Mouse (Mus musculus) liver, adult 2 months (tissue): Measurements from ENCODE around the gene Card14. TPM values are rescaled to one million over a fixed set of nuclear protein-coding genes. Genes with fewer than 3 reads are reported as not detected.

Experiments
- DNase-seq: peaks from one replicate; pipeline ENCODE4 v3.0.0-alpha.2; 2011; ENCODE audit warnings: low read depth, low spot score; ENCODE audit errors: extremely low read depth
- H3K27ac ChIP-seq: fragments of 200-500 bp; replicated peaks from 2 replicates; pipeline ENCODE4 v1.5.1; 2012; ENCODE audit warnings: low read depth, mild to moderate bottlenecking, control low read depth, inconsistent platforms, low read length; ENCODE audit not compliant: insufficient read depth
- H3K27me3 ChIP-seq: fragments of 200-500 bp; 2 replicates; pipeline ENCODE4 v1.6.1; 2012; ENCODE audit warnings: mild to moderate bottlenecking, moderate library complexity, low read length, inconsistent platforms; ENCODE audit not compliant: control insufficient read depth, insufficient read depth
- H3K36me3 ChIP-seq: fragments of 200-500 bp; 2 replicates; pipeline ENCODE4 v1.6.1; 2012; ENCODE audit warnings: low read length, inconsistent platforms; ENCODE audit not compliant: control insufficient read depth, insufficient read depth
- H3K4me1 ChIP-seq: fragments of 200-500 bp; 2 replicates; pipeline ENCODE4 v1.6.1; 2011; ENCODE audit warnings: low read length; ENCODE audit not compliant: control insufficient read depth, insufficient read depth
- H3K4me3 ChIP-seq: fragments of 200-500 bp; 2 replicates; pipeline ENCODE4 v1.5.1; 2011; ENCODE audit warnings: low read depth, mild to moderate bottlenecking, control low read depth, low read length, moderate library complexity; ENCODE audit not compliant: insufficient read depth
- H3K79me2 ChIP-seq: fragments of 200-500 bp; 2 replicates; pipeline ENCODE4 v1.6.1; 2012; ENCODE audit warnings: inconsistent platforms, mild to moderate bottlenecking, low read length, moderate library complexity; ENCODE audit not compliant: control insufficient read depth, insufficient read depth
- H3K9ac ChIP-seq: fragments of 200-500 bp; 2 replicates; pipeline ENCODE4 v1.6.1; 2012; ENCODE audit warnings: low read depth, mild to moderate bottlenecking, control low read depth, inconsistent platforms, low read length
- CTCF ChIP-seq: fragments of 200-500 bp; IDR thresholded peaks from 2 replicates; pipeline ENCODE4 v1.5.1; 2011; ENCODE audit warnings: low read depth, low read length, control low read depth
- POLR2A ChIP-seq: fragments of 200-500 bp; IDR thresholded peaks from 2 replicates; pipeline ENCODE4 v1.6.1; 2011; ENCODE audit warnings: low read length, control low read depth; ENCODE audit not compliant: insufficient read depth; ENCODE audit errors: extremely low read depth
- WGBS: fragments of 180-500 bp; shearing (Covaris S2); methylation state at CpG from one replicate; pipeline ENCODE4 v1.1.7; 2018; 5-methylcytosine and 5-hydroxymethylcytosine counted together
- polyA plus RNA-seq: library from polyadenylated mRNA; depleted of rRNA; stranded (reverse); fragments of >200 nt; gene quantifications from 2 replicates; pipeline ENCODE4 v1.2.3, GENCODE M21; 2012; rRNA removed
- total RNA-seq: library from RNA; depleted of rRNA; stranded (reverse); fragments of >200 nt; gene quantifications from 2 replicates; pipeline ENCODE4 v1.2.3, GENCODE M21; 2014; rRNA removed

The Card14 gene
- total RNA-seq (0.09 and 0.20 TPM in 2 replicates), polyA plus RNA-seq (0.10 and 0.22 TPM in 2 replicates)

DNA sequence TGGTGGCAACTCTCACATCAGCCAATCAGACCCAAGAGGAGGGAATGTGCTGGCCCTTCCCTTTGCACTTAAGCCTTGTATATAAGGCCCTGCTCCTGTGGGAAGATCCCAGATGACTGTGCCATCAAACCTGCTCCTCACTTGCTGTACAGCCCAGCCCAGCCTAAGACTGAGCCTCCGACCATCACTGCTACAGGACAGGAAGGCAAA is at the start of gene Card14:
Gene Card14, plus strand, starts transcription at position 111 of the 210 bp plus-strand sequence.
- H3K27me3 ChIP-seq = no peaks in the 10 kb centered on the region
- H3K4me3 ChIP-seq = no peak within 1 kb of the TSS
- no peak within 1 kb of the TSS for H3K27ac ChIP-seq
- H3K36me3 ChIP-seq = no peaks in the 10 kb centered on the region
- WGBS = 59% methylated on average over 1 of the region's 1 CpGs
- TF ChIP-seq POLR2A (no peak), CTCF (no peak)
- no peak for DNase-seq
- no peak within 1 kb of the TSS for H3K9ac ChIP-seq
- no peaks in the 10 kb centered on the region for H3K4me1 ChIP-seq
- H3K79me2 ChIP-seq = no peaks in the 10 kb centered on the region

DNA sequence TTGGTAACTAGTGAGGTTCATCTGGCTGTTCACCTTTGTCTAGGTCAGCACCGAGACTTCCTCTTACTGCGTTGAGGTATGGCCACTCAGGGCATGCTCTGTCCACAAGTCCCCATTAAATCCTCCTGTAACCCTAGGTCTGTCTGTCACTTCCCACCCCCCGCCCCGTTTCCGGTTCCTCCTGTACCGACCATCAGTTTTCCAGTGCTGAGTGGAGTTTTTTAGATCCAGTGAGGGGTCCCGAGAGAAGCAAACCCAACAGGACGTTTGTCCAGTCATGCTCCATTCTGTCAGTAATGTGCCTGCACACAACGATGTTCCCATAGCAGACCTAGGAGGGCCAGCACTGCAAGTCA is 49.4 kb upstream of the Card14 start:
- no peak overlapping the region for H3K4me3 ChIP-seq
- DNase-seq = no peak
- no peaks in the 10 kb centered on the region for H3K36me3 ChIP-seq
- H3K4me1 ChIP-seq = 0 out of 2 replicates have a peak, but pooled peaks cover 2% of the 10 kb centered on the region
- no peaks in the 10 kb centered on the region for H3K27me3 ChIP-seq
- H3K79me2 ChIP-seq = no peaks in the 10 kb centered on the region
- no peak overlapping the region for H3K27ac ChIP-seq
- WGBS = 46% methylated on average over 9 of the region's 9 CpGs
- H3K9ac ChIP-seq = no peak overlapping the region; the same call in 1 of the 2 replicates
- no peak for TF ChIP-seq CTCF
- no peak for TF ChIP-seq POLR2A

DNA sequence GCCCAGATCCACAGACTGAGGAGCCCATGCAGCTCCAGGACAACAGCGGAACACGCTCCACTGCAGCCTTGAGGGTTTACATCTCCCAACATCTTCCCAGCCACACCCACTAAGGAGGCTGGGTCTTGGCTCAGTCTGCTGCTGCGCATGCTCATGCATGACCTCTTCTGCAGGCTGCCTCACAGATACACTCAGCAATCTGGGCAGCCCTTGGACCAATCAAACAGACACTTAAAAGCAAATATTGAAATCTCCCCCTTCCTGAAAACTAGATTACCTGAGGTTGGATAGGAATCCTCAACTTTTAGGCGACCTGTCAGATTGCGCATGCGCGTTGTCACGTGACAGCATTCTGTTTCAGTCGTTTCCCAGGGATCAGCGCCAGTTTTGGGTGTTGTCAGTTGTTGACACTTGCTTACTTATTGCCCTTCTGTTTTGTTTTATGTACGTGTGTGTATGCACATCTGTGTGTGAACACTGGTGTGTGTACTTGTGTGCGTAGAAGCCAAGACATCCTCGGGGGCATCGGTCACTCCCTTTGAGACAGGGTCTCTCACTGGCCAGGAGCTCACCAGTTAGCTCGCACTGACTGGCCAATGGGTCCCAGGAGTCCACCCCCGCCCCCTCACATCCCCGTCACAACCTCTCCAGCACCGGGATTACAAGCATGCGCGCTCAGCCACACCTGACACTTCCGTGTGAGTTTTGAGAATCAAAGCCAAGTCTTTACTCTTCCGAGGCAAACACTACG is 48.8 kb upstream of the Card14 start:
- WGBS = 32% methylated on average over 23 of the region's 23 CpGs
- no peaks in the 10 kb centered on the region for H3K27me3 ChIP-seq
- no peak overlapping the region for H3K27ac ChIP-seq
- 0 out of 2 replicates have a peak, but pooled peaks cover 2% of the 10 kb centered on the region for H3K4me1 ChIP-seq
- no peaks in the 10 kb centered on the region for H3K36me3 ChIP-seq
- no peaks in the 10 kb centered on the region for H3K79me2 ChIP-seq
- peak overlapping the region; percentile 16 for H3K9ac ChIP-seq
- peak overlapping the region; percentile 21 for H3K4me3 ChIP-seq
- TF ChIP-seq CTCF = no peak
- no peak for TF ChIP-seq POLR2A
- peak; percentile 44 for DNase-seq

DNA sequence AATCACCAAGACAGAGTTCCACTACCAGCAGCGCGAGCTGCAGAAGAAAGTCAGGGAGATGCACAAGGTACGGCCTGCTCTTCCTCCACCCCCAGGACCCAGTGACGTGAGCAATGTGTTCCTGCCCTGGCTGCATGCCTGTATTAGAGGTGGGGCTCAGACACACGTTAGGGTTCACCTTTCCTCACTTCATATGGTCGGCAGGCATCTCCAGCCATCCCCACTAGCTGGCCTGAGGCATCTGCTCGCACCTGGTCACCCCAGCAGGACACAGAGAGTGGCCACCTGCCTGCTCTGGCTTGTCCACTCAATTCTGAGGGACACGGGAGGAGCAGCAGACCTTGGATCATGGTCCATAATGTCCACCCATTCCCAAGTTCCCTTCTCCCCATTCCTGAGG is 47.6 kb upstream of the Card14 start:
- H3K27me3 ChIP-seq = no peaks in the 10 kb centered on the region
- no peak for DNase-seq
- H3K27ac ChIP-seq = no peak overlapping the region
- H3K4me1 ChIP-seq = 0 out of 2 replicates have a peak, but pooled peaks cover 2% of the 10 kb centered on the region
- no peak overlapping the region for H3K4me3 ChIP-seq
- TF ChIP-seq POLR2A = no peak
- no peak for TF ChIP-seq CTCF
- 90% methylated on average over 8 of the region's 8 CpGs for WGBS
- no peaks in the 10 kb centered on the region for H3K79me2 ChIP-seq
- H3K36me3 ChIP-seq = no peaks in the 10 kb centered on the region
- no peak overlapping the region for H3K9ac ChIP-seq

DNA sequence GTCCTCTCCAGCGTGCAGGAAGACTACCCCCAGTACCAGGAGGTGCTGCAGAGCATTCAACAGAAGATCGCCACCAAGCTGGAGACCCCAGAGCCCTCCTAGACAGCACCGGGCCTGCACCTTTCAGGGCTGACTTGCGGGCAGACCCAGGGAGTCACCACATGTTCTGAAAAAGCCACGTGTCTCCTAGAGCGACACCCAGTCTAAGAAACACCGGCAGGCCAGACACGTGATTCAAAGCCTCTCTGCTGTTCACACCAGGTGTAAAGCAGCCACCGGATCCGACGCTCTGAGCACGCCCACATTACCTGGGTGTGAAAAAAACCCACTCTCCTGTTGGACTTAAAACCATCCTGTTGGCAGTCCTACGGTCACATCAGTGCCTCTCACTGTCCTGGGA is 43.2 kb upstream of the Card14 start:
- H3K79me2 ChIP-seq = no peaks in the 10 kb centered on the region
- no peak for DNase-seq
- H3K36me3 ChIP-seq = no peaks in the 10 kb centered on the region
- no peak overlapping the region for H3K4me3 ChIP-seq
- H3K27me3 ChIP-seq = no peaks in the 10 kb centered on the region
- peaks cover 4% of the 10 kb centered on the region; the same call in 1 of the 2 replicates for H3K4me1 ChIP-seq
- TF ChIP-seq CTCF (no peak), POLR2A (no peak)
- no peak overlapping the region for H3K27ac ChIP-seq
- 93% methylated on average over 13 of the region's 13 CpGs for WGBS
- H3K9ac ChIP-seq = no peak overlapping the region

DNA sequence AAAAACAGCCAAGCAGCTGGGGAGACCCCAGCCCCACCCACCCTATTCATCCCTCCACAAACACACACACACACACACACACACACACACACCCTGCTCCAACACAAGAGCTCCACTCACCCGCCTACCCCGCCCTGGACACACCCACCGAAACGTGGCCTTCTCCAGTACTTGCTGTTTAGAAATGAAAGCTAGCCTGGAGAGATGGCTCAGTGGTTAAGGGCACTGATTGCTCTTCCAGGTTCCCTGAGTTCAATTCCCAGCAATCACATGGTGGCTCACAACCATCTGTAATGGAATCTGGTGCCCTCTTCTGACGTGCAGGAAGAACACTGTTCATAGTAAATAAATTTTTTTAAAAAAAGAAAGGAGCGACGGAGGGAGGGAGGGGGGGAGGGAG is 41.8 kb upstream of the Card14 start:
- Histone ChIP-seq H3K4me3 (no peak overlapping the region), H3K36me3 (no peaks in the 10 kb centered on the region), H3K9ac (no peak overlapping the region), H3K79me2 (no peaks in the 10 kb centered on the region), H3K27me3 (no peaks in the 10 kb centered on the region), H3K4me1 (peaks cover 4% of the 10 kb centered on the region; the same call in 1 of the 2 replicates), H3K27ac (no peak overlapping the region)
- WGBS = 82% methylated on average over 7 of the region's 7 CpGs
- TF ChIP-seq CTCF (no peak), POLR2A (no peak)
- DNase-seq = no peak
